Mouse (Mus musculus): ENCODE data around the gene Ankrd11.

DNA sequence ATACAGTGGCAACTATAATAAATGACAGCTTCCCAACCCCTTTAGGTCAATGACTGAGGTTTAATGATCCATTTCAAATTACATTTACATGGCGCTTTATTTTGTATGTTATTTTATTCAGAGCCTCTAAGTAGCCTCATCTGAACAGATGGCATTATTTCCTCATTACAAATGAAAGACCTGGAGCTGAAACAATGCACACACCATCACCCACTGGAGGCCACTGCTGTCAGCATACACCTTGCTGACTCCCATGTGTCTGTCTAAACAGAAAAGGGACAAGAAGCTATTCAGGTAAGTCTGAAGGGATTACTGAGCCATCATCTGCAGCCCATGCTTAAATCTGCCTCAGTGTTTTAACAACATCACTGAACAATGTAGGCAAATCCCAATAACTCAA lies 107.0 kb downstream of the Ankrd11 start:
- no peak for TF ChIP-seq POLR2AphosphoS2 (IDR thresholded peaks at IDR 0.05; ENCODE audit: insufficient read length, low read depth)
- no peak for TF ChIP-seq POLR2A (IDR thresholded peaks at IDR 0.05; ENCODE audit: insufficient read length, low read depth)
- TF ChIP-seq MAX (IDR thresholded peaks at IDR 0.05; ENCODE audit: low read depth): no peak
- no peak for TF ChIP-seq TCF12 (IDR thresholded peaks at IDR 0.05; ENCODE audit: insufficient read depth, poor library complexity, severe bottlenecking)
- TF ChIP-seq CEBPB (IDR thresholded peaks at IDR 0.05; ENCODE audit: insufficient read depth, poor library complexity, severe bottlenecking): no peak
- TF ChIP-seq MYOG (IDR thresholded peaks at IDR 0.05; ENCODE audit: control insufficient read depth in 1 of 3, insufficient read depth in 1 of 3, insufficient read length in 2 of 3, low read depth in 2 of 3): no peak

Data from myocyte (in vitro differentiated cells).